Mouse (Mus musculus): ENCODE data around the gene Traf3. TPM values are rescaled to one million over a fixed set of nuclear protein-coding genes. Genes with fewer than 3 reads are reported as not detected.
A peak's percentile ranks its signal among the peaks of the same experiment; 100 is the strongest.

Gene Traf3
- total RNA-seq (2021) (10 to 100 TPM; 12.4 to 13.9 TPM), polyA plus RNA-seq (2012; rRNA removed) (11.8 and 14.2 TPM in 2 replicates)
- long read RNA-seq, full-length matches to known transcripts = 3 of 8 reads
- long read RNA-seq, partial matches to known transcripts = 0 of 8 reads
- long read RNA-seq, other reads (novel, unspliced or antisense) = 5 of 8 reads

GRCm38 (mm10) chr12:111165831-111166591 is at the start of gene Traf3:
TSS of gene Traf3 (plus strand) at chr12:111166370.
- intact Hi-C loops (cut with DNase I) = no loop called here
- 7% methylated on average over 66 of the region's 105 CpGs for WGBS
- Histone ChIP-seq H3K27ac (peak within 1 kb of the TSS; percentile 71), H3K4me3 (peak within 1 kb of the TSS; percentile 77), H3K9ac (ENCODE audit: low read depth, low read length) (peak within 1 kb of the TSS; percentile 88), H3K27me3 (ENCODE audit: control insufficient read depth, insufficient read depth, low read length) (no peaks in the 10 kb centered on the region), H3K4me1 (ENCODE audit: control insufficient read depth, insufficient read depth, low read length) (peaks cover 8% of the 10 kb centered on the region), H3K79me2 (replicated peaks; ENCODE audit: control insufficient read depth, insufficient read depth, low read length) (no peaks in the 10 kb centered on the region), H3K36me3 (ENCODE audit: control insufficient read depth, insufficient read depth, low read length) (no peaks in the 10 kb centered on the region)
- DNase-seq = peak; percentile 79 to 88
- TF ChIP-seq CTCF (IDR thresholded peaks at IDR 0.05) (no peak), POLR2A (IDR thresholded peaks at IDR 0.05; ENCODE audit: insufficient read depth, low read depth, low read length) (no peak), EP300 (IDR thresholded peaks at IDR 0.05; ENCODE audit: insufficient read depth, low read depth, low read length) (no peak)

- Histone ChIP-seq H3K4me3 (no peak overlapping the region), H3K4me1 (ENCODE audit: control insufficient read depth, insufficient read depth, low read length) (no peaks in the 10 kb centered on the region), H3K79me2 (replicated peaks; ENCODE audit: control insufficient read depth, insufficient read depth, low read length) (no peaks in the 10 kb centered on the region), H3K27me3 (ENCODE audit: control insufficient read depth, insufficient read depth, low read length) (no peaks in the 10 kb centered on the region), H3K9ac (ENCODE audit: low read depth, low read length) (no peak overlapping the region), H3K27ac (no peak overlapping the region), H3K36me3 (ENCODE audit: control insufficient read depth, insufficient read depth, low read length) (no peaks in the 10 kb centered on the region)
- intact Hi-C loops (cut with DNase I) = no loop called here
- DNase-seq = no peak
- WGBS = 94% methylated on average over 5 of the region's 5 CpGs
- TF ChIP-seq EP300 (IDR thresholded peaks at IDR 0.05; ENCODE audit: insufficient read depth, low read depth, low read length) (no peak), POLR2A (IDR thresholded peaks at IDR 0.05; ENCODE audit: insufficient read depth, low read depth, low read length) (no peak), CTCF (IDR thresholded peaks at IDR 0.05) (no peak)
Observed at GRCm38 (mm10) chr12:111119506-111120085, 46.6 kb upstream of the Traf3 start.

- TF ChIP-seq CTCF (IDR thresholded peaks at IDR 0.05) (no peak), POLR2A (IDR thresholded peaks at IDR 0.05; ENCODE audit: insufficient read depth, low read depth, low read length) (no peak), EP300 (IDR thresholded peaks at IDR 0.05; ENCODE audit: insufficient read depth, low read depth, low read length) (no peak)
- WGBS = 92% methylated on average over 9 of the region's 9 CpGs
- DNase-seq = no peak
- no peak overlapping the region for H3K27ac ChIP-seq
- H3K4me1 ChIP-seq (ENCODE audit: control insufficient read depth, insufficient read depth, low read length) = no peaks in the 10 kb centered on the region
- no peaks in the 10 kb centered on the region for H3K36me3 ChIP-seq (ENCODE audit: control insufficient read depth, insufficient read depth, low read length)
- H3K79me2 ChIP-seq (replicated peaks; ENCODE audit: control insufficient read depth, insufficient read depth, low read length) = no peaks in the 10 kb centered on the region
- H3K9ac ChIP-seq (ENCODE audit: low read depth, low read length) = no peak overlapping the region
- intact Hi-C loops (cut with DNase I) = no loop called here
- H3K27me3 ChIP-seq (ENCODE audit: control insufficient read depth, insufficient read depth, low read length) = no peaks in the 10 kb centered on the region
- H3K4me3 ChIP-seq = no peak overlapping the region
Observed at GRCm38 (mm10) chr12:111120976-111121645, 45.1 kb upstream of the Traf3 start.

GRCm38 (mm10) chr12:111122332-111122852 is 43.8 kb upstream of the Traf3 start:
- intact Hi-C loops (cut with DNase I) = no loop called here
- TF ChIP-seq EP300 (IDR thresholded peaks at IDR 0.05; ENCODE audit: insufficient read depth, low read depth, low read length) (no peak), CTCF (IDR thresholded peaks at IDR 0.05) (peak; percentile 58)
- Histone ChIP-seq H3K9ac (ENCODE audit: low read depth, low read length) (no peak overlapping the region), H3K79me2 (replicated peaks; ENCODE audit: control insufficient read depth, insufficient read depth, low read length) (no peaks in the 10 kb centered on the region), H3K27me3 (ENCODE audit: control insufficient read depth, insufficient read depth, low read length) (no peaks in the 10 kb centered on the region), H3K27ac (no peak overlapping the region), H3K4me1 (ENCODE audit: control insufficient read depth, insufficient read depth, low read length) (no peaks in the 10 kb centered on the region), H3K4me3 (no peak overlapping the region), H3K36me3 (ENCODE audit: control insufficient read depth, insufficient read depth, low read length) (no peaks in the 10 kb centered on the region)
- no peak for DNase-seq

- Histone ChIP-seq H3K9ac (ENCODE audit: low read depth, low read length) (no peak overlapping the region), H3K4me1 (ENCODE audit: control insufficient read depth, insufficient read depth, low read length) (no peaks in the 10 kb centered on the region), H3K4me3 (no peak overlapping the region), H3K27me3 (ENCODE audit: control insufficient read depth, insufficient read depth, low read length) (no peaks in the 10 kb centered on the region), H3K27ac (no peak overlapping the region), H3K79me2 (replicated peaks; ENCODE audit: control insufficient read depth, insufficient read depth, low read length) (no peaks in the 10 kb centered on the region), H3K36me3 (ENCODE audit: control insufficient read depth, insufficient read depth, low read length) (no peaks in the 10 kb centered on the region)
- WGBS = 74% methylated on average over 14 of the region's 14 CpGs
- intact Hi-C loops (cut with DNase I) = no loop called here
- DNase-seq = no peak
- TF ChIP-seq EP300 (IDR thresholded peaks at IDR 0.05; ENCODE audit: insufficient read depth, low read depth, low read length) (no peak), CTCF (IDR thresholded peaks at IDR 0.05) (no peak)
Observed at GRCm38 (mm10) chr12:111124601-111125260, 41.4 kb upstream of the Traf3 start.
